Mouse (Mus musculus) heart, postnatal 0 days (tissue): ENCODE data around the gene Itgae.

Source experiments
- CTCF ChIP-seq: IDR thresholded peaks from 2 replicates; pipeline ENCODE4 v1.5.1; 2016; ENCODE audit warnings: antibody characterized with exemption, control low read depth, low read depth
- EP300 ChIP-seq: IDR thresholded peaks from 2 replicates; pipeline ENCODE4 v1.6.1; 2016; ENCODE audit warnings: antibody characterized with exemption, low read depth

- TF ChIP-seq CTCF (no peak), EP300 (no peak)
These were observed 69.8 kb downstream of the Itgae start, which contains the start of gene P2rx5 for GRCm38 (mm10) chr11:73159957-73160810.
